Mouse (Mus musculus): Measurements from ENCODE around the gene Arhgap40.

Arhgap40 gene

GRCm38 (mm10) chr2:158546751-158547150 lies 34.2 kb downstream of the Arhgap40 start:
- DNase-seq (ENCODE audit: low spot score in 2 of 2): peak; percentile 54 to 82

GRCm38 (mm10) chr2:158550067-158550466 lies 37.5 kb downstream of the Arhgap40 start:
- peak; percentile 42 to 79 for DNase-seq (ENCODE audit: low spot score in 2 of 2)

- DNase-seq (ENCODE audit: low spot score in 2 of 2): no peak
Observed at GRCm38 (mm10) chr2:158554366-158554765, 41.8 kb downstream of the Arhgap40 start.

GRCm38 (mm10) chr2:158555252-158555651 lies 42.7 kb downstream of the Arhgap40 start:
- DNase-seq (ENCODE audit: low spot score in 2 of 2): no peak

GRCm38 (mm10) chr2:158555812-158556211 lies 43.2 kb downstream of the Arhgap40 start:
- no peak for DNase-seq (ENCODE audit: low spot score in 2 of 2)

GRCm38 (mm10) chr2:158556225-158556624 lies 43.6 kb downstream of the Arhgap40 start:
- DNase-seq (ENCODE audit: low spot score in 2 of 2): peak in 1 of 2 experiments; percentile 71

- DNase-seq (ENCODE audit: low spot score in 2 of 2): no peak
Observed at GRCm38 (mm10) chr2:158556750-158557149, 44.2 kb downstream of the Arhgap40 start.

- DNase-seq (ENCODE audit: low spot score in 2 of 2): no peak
Observed at GRCm38 (mm10) chr2:158559945-158560344, 47.3 kb downstream of the Arhgap40 start.

GRCm38 (mm10) chr2:158560801-158561200 lies 48.2 kb downstream of the Arhgap40 start:
- DNase-seq (ENCODE audit: low spot score in 2 of 2): no peak

- no peak for DNase-seq (ENCODE audit: low spot score in 2 of 2)
Observed at GRCm38 (mm10) chr2:158561371-158562144, 49.0 kb downstream of the Arhgap40 start.

GRCm38 (mm10) chr2:158570421-158571081 lies 58.0 kb downstream of the Arhgap40 start:
- DNase-seq (ENCODE audit: low spot score in 2 of 2): no peak

GRCm38 (mm10) chr2:158579979-158580378 lies 67.4 kb downstream of the Arhgap40 start:
- no peak for DNase-seq (ENCODE audit: low spot score in 2 of 2)

GRCm38 (mm10) chr2:158584621-158585358 lies 72.2 kb downstream of the Arhgap40 start:
- DNase-seq (ENCODE audit: low spot score in 2 of 2): no peak

GRCm38 (mm10) chr2:158588524-158589271 lies 76.1 kb downstream of the Arhgap40 start:
- no peak for DNase-seq (ENCODE audit: low spot score in 2 of 2)

- DNase-seq (ENCODE audit: low spot score in 2 of 2): no peak
Observed at GRCm38 (mm10) chr2:158590495-158590894, 77.9 kb downstream of the Arhgap40 start.

GRCm38 (mm10) chr2:158591286-158591685 lies 78.7 kb downstream of the Arhgap40 start:
- no peak for DNase-seq (ENCODE audit: low spot score in 2 of 2)

- DNase-seq (ENCODE audit: low spot score in 2 of 2): no peak
Observed at GRCm38 (mm10) chr2:158593371-158593770, 80.8 kb downstream of the Arhgap40 start.

GRCm38 (mm10) chr2:158595103-158595502 lies 82.5 kb downstream of the Arhgap40 start:
- no peak for DNase-seq (ENCODE audit: low spot score in 2 of 2)

GRCm38 (mm10) chr2:158595577-158595976 lies 83.0 kb downstream of the Arhgap40 start:
- DNase-seq (ENCODE audit: low spot score in 2 of 2): no peak

- no peak for DNase-seq (ENCODE audit: low spot score in 2 of 2)
Observed at GRCm38 (mm10) chr2:158596803-158597202, 84.2 kb downstream of the Arhgap40 start.
